Mouse (Mus musculus) cerebellum, postnatal 14 days (tissue): Measurements from ENCODE around the gene Exoc3l2.
A peak's percentile ranks its signal among the peaks of the same experiment; 100 is the strongest.
"Not testable (repeated sequence)": the region's sequence is repeated elsewhere in the genome, so short reads cannot be mapped to it uniquely, and the experiment has no call there.

ENCODE experiments used
- DNase-seq, 2 experiments: peaks; one replicate each; pipeline ENCODE4 v3.0.0; 2021; ENCODE audit warnings: mixed read lengths in 2 of 2

Gene Exoc3l2

DNA sequence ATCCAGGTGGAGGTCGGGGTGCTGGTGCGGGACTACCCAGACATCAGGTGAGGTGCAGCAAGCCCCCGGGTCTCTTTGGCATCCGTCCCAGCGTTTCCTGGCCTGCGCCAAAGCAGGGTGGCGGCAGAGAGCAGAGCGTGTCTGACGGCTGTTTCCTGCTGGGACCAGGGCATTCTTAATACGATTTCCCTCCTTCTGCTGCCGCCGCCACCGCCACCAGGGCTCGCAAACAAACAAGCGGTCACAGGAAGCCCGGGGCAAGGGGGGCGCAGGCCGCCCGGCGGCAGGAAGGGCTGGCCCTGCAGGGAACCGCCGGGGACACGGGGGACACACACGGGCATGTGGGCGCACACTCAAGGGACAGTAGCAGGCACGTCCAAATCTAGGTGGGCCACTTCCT, 28.6 kb downstream of the Exoc3l2 start:
- DNase-seq, result peak; percentile 23 to 50

GRCm38 (mm10) chr7:19494751-19495474, 31.8 kb downstream of the Exoc3l2 start:
- DNase-seq, result no peak

GRCm38 (mm10) chr7:19495521-19496213, 32.5 kb downstream of the Exoc3l2 start:
- DNase-seq, result no peak

- DNase-seq, result no peak
Measured at GRCm38 (mm10) chr7:19496214-19496555, 33.1 kb downstream of the Exoc3l2 start.

DNA sequence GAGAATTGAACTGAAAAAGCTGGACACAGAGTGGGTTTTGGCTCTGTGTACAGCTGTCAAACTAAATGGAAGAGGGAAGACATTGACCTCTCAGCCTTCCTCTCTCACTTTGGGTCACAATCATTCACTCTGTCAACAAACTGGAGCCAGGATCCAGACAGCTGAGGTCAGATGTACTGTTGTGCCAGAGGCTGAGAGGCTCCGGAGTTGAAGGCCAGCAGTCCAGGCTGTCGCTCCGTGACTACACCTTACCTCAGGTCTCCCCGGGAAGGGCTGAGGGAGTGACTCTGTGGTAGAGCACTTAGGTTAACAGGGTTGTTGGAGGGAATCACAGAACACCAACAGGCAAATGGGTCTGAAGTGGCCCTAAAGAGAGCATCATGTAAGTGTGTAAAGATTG, 35.2 kb downstream of the Exoc3l2 start:
- DNase-seq, result no peak

- DNase-seq, result no peak
Measured at GRCm38 (mm10) chr7:19500420-19501363, 37.6 kb downstream of the Exoc3l2 start.

DNA sequence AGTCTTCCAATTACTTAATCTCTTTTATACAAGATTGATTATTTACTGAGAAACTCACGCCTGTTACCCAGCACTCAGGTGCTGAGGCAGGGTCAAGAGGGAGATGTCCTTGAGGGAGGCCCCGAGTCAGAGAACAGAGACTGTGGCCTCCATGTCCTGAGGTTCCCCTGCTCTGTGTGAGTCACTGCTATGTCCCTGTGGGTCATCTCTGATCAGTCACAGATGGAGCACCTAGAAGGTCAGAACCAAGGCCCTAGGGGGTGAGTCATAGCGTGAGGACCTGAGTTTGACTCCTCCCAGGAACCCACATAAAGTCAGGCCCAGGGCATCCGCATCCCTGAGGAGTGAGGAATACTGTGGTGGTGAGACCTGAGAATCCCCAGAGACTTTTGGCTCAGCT, 38.5 kb downstream of the Exoc3l2 start:
- DNase-seq, result no peak

GRCm38 (mm10) chr7:19503481-19504068, 40.4 kb downstream of the Exoc3l2 start:
- peak; percentile 80 to 82 for DNase-seq

- no peak for DNase-seq
Measured at GRCm38 (mm10) chr7:19506326-19506725, 43.2 kb downstream of the Exoc3l2 start.

DNA sequence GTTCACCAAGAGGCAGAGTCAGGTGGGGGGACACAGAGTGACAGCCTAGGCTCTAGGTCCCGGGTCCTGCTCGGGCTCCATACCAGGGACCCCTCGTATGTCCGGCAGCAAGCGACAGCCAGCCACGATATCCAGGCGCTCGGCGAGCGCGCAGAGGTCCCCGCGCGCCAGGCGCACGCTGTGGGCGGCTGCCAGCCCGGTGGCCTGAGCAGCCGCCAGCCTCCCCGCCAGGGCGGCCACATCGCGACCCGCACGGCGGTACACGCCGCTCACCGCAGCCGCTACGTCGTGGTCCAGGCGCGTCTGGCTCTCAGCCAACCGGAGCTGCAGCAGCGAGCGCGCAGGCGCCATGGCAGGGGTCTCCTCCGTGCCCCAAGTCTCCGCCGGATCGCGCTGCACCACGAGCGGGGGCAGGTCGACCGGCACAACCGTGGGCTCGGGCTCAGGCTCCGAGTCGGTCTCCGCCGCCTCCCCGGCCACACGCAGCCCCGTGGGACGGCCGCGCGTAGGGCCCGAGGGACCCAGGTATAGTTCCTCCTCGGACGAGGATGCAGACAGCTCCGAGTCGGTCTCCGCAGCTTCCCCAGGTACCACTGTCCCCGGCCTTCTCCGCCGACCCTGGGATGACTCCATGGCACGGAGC, 44.0 kb downstream of the Exoc3l2 start:
- peak; percentile 65 to 76 for DNase-seq

- no peak for DNase-seq
Measured at GRCm38 (mm10) chr7:19507612-19507981, 44.5 kb downstream of the Exoc3l2 start.

- peak; percentile 95 to 96 for DNase-seq
Measured at GRCm38 (mm10) chr7:19508150-19508923, 45.2 kb downstream of the Exoc3l2 start, which contains the start of the genes Bloc1s3 and Trappc6a. TSS of gene Bloc1s3 (minus strand) at chr7:19508367. TSS of gene Trappc6a (plus strand) at chr7:19508395.

DNA sequence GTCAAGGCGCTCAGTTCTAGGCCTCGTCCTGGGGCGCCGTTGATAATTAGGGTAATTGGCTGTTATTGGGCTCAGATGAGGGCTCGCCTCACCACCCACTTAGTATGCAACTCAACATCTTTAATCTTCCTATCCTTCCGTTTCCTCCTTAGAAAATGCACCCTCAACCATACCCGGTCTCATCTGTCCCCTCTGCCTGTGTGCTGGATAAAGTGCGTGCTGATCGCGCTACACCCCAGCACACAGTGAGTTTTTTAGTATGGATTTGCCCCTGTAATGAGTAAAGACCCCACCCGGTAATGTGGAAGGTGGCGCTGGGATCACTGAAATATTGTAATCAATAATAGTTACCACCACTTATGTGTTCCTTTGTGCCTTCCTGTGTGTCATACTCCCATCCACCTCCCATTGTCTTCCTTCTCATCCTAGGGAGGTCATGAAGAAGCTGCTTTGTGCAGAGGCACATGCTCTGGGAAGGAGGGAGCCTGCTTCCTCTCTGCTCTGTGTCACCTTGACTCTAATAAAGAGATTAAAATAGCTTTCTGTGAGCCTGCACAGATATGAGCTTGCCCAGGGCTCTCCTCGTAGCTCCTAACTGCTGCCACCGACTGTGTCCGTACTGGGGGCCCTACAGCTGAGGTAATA, 45.9 kb downstream of the Exoc3l2 start:
- no peak for DNase-seq

DNA sequence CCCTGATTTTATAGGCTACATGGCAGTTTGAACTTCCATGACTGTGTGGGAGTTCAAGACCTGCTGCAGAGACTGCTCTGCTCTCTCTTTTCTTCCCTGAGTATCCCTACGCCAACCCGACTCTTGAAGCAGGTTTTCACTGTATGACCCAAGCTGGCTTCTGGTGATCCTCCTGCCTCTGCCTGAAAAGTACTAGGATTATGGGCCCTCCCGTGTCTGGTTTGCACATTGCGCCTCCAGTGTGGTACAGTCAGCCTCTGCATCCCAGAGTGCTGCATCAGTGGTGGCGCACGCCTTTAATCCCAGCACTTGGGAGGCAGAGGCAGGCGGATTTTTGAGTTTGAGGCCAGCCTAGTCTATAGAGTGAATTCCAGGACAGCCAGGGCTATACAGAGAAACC, 46.7 kb downstream of the Exoc3l2 start:
- no peak for DNase-seq

GRCm38 (mm10) chr7:19511934-19512333, 48.8 kb downstream of the Exoc3l2 start:
- DNase-seq, result not testable (repeated sequence)

- no peak for DNase-seq
Measured at GRCm38 (mm10) chr7:19512353-19512752, 49.2 kb downstream of the Exoc3l2 start.

- peak; percentile 51 to 68 for DNase-seq
Measured at GRCm38 (mm10) chr7:19517652-19518365, 54.7 kb downstream of the Exoc3l2 start, which contains the start of gene Nkpd1. TSS of gene Nkpd1 (plus strand) at chr7:19517838.

- peak in 1 of 2 experiments; percentile 12 for DNase-seq
Measured at GRCm38 (mm10) chr7:19520032-19520431, 56.9 kb downstream of the Exoc3l2 start.

DNA sequence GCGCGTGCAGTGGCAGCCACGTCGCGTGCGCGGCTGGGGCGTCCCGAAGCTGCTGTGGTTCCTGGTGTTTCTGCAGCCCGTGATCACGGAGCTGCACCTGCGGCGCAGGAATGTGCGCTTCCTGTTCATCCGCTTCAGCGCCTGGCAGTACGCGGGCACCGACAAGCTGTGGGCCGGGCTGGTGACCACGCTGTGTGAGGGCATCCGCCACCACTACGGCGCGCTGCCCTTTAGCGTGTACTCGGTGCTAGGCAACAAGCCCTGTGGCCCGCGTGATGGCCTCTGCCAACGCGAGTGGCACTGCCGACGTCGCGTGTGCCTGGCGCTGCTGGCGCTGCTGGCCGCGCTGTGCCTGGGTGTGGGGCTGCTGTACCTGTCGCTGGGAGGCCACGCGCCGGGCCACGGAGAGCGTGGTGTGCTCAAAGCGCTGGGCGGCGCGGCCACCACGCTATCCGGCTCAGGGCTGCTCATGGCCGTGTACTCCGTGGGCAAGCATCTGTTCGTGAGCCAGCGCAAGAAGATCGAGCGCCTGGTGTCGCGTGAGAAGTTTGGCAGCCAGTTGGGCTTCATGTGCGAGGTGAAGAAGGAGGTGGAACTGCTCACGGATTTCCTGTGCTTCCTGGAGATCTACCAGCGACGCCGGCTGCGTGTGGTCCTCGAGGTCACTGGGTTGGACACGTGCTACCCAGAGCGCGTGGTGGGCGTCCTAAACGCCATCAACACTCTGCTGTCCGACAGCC, 60.1 kb downstream of the Exoc3l2 start:
- peak in 1 of 2 experiments; percentile 62 for DNase-seq
